Mouse (Mus musculus) liver, postnatal 0 days (tissue): Measurements from ENCODE around the gene Gipr. TPM values are rescaled to one million over a fixed set of nuclear protein-coding genes. Genes with fewer than 3 reads are reported as not detected.

Source experiments
- ATAC-seq: fragments of 200-750 bp; cut with Nextera tagmentation; 2 replicates; pipeline ENCODE4 v1.8.0; 2017; ENCODE audit warnings: mild to moderate bottlenecking, moderate library complexity
- DNase-seq: peaks from one replicate; pipeline ENCODE4 v3.0.0-alpha.2; 2016
- H3K27ac ChIP-seq: fragments of 300-500 bp; sonication (generic); 2 replicates; pipeline ENCODE4 v1.5.1; 2014; ENCODE audit warnings: antibody characterized with exemption, moderate library complexity, mild to moderate bottlenecking, low read depth
- H3K27me3 ChIP-seq: fragments of 300-500 bp; sonication (generic); 2 replicates; pipeline ENCODE4 v1.6.1; 2014; ENCODE audit warnings: low read length, control low read depth, mixed read lengths; ENCODE audit not compliant: insufficient read depth
- H3K36me3 ChIP-seq: fragments of 300-500 bp; sonication (generic); replicated peaks from 2 replicates; pipeline ENCODE4 v1.6.1; 2014; ENCODE audit warnings: mild to moderate bottlenecking, control low read depth, low read length, moderate library complexity, mixed read lengths; ENCODE audit not compliant: insufficient read depth
- H3K4me1 ChIP-seq: fragments of 300-500 bp; sonication (generic); 2 replicates; pipeline ENCODE4 v1.6.1; 2014; ENCODE audit warnings: antibody characterized with exemption, mild to moderate bottlenecking, control low read depth; ENCODE audit not compliant: insufficient read depth
- H3K4me2 ChIP-seq: fragments of 300-500 bp; sonication (generic); 2 replicates; pipeline ENCODE4 v1.6.1; 2014; ENCODE audit warnings: low read depth, mild to moderate bottlenecking, low read length, moderate library complexity, mixed read lengths
- H3K4me3 ChIP-seq: fragments of 300-500 bp; sonication (generic); 2 replicates; pipeline ENCODE4 v1.5.1; 2014; ENCODE audit warnings: low read depth, low read length
- H3K9ac ChIP-seq: fragments of 300-500 bp; sonication (generic); replicated peaks from 2 replicates; pipeline ENCODE4 v1.6.1; 2014; ENCODE audit warnings: mild to moderate bottlenecking, moderate library complexity
- H3K9me3 ChIP-seq: fragments of 300-500 bp; sonication (generic); 2 replicates; pipeline ENCODE4 v1.6.1; 2016; ENCODE audit warnings: mild to moderate bottlenecking, control low read depth, low read length, mixed read lengths
- CTCF ChIP-seq: sonication (generic); IDR thresholded peaks from 2 replicates; pipeline ENCODE4 v1.5.1; 2016; ENCODE audit warnings: antibody characterized with exemption, low read depth
- EP300 ChIP-seq: IDR thresholded peaks from 2 replicates; pipeline ENCODE4 v1.6.1; 2016; ENCODE audit warnings: antibody characterized with exemption, low read depth, mild to moderate bottlenecking
- WGBS: fragments of 180-500 bp; shearing (Covaris S2); extraction: QIAGEN DNeasy Blood & Tissue Kit; methylation state at CpG from one replicate; pipeline ENCODE4 v1.1.7; 2014; ENCODE audit not compliant: insufficient replicate concordance; 5-methylcytosine and 5-hydroxymethylcytosine counted together
- polyA plus RNA-seq: library from polyadenylated mRNA; unstranded; fragments of >200 nt; fragmentation: Nextera tagmentation; extraction: Ambion mirVana; gene quantifications from 2 replicates; pipeline ENCODE4 v1.2.1, GENCODE M21; 2015

The Gipr gene
- polyA plus RNA-seq, 1 experiment from 2014 or later = 0.04 TPM

- 3% methylated on average over 30 of the region's 30 CpGs for WGBS
- H3K36me3 ChIP-seq = no peaks in the 10 kb centered on the region
- H3K4me1 ChIP-seq = peaks cover 18% of the 10 kb centered on the region
- ATAC-seq = peak; percentile 38; the same call in 1 of the 2 replicates
- no peak within 1 kb of the TSS for H3K9ac ChIP-seq
- H3K27ac ChIP-seq = no peak within 1 kb of the TSS
- H3K27me3 ChIP-seq = peaks cover 51% of the 10 kb centered on the region
- TF ChIP-seq EP300 (no peak), CTCF (no peak)
- DNase-seq = peak; percentile 49
- no peak within 1 kb of the TSS for H3K4me3 ChIP-seq
- no peak within 1 kb of the TSS for H3K4me2 ChIP-seq
- no peaks in the 10 kb centered on the region for H3K9me3 ChIP-seq
Observed at GRCm38 (mm10) chr7:19175708-19176515, 10.0 kb upstream of the Gipr start, which contains the start of gene Eml2. Gene Eml2 (plus strand): TSS chr7:19176421.

- no peaks in the 10 kb centered on the region for H3K36me3 ChIP-seq
- no peak overlapping the region for H3K4me3 ChIP-seq
- H3K27me3 ChIP-seq = peaks cover 29% of the 10 kb centered on the region
- H3K27ac ChIP-seq = no peak overlapping the region
- peak overlapping the region; percentile 44 for H3K4me2 ChIP-seq
- no peaks in the 10 kb centered on the region for H3K9me3 ChIP-seq
- DNase-seq (peak; percentile 83), ATAC-seq (peak; percentile 31; the same call in 1 of the 2 replicates)
- TF ChIP-seq EP300 (no peak), CTCF (peak; percentile 81)
- peaks cover 3% of the 10 kb centered on the region; the same call in 1 of the 2 replicates for H3K4me1 ChIP-seq
- no peak overlapping the region for H3K9ac ChIP-seq
- 6% methylated on average over 17 of the region's 17 CpGs for WGBS
Observed at GRCm38 (mm10) chr7:19172874-19173273, 6.9 kb upstream of the Gipr start.

- TF ChIP-seq CTCF (no peak), EP300 (no peak)
- no peak overlapping the region for H3K9ac ChIP-seq
- peaks cover 18% of the 10 kb centered on the region for H3K27me3 ChIP-seq
Observed at GRCm38 (mm10) chr7:19171831-19172230, 5.9 kb upstream of the Gipr start.

GRCm38 (mm10) chr7:19170142-19170541, 4.2 kb upstream of the Gipr start:
- Histone ChIP-seq H3K36me3 (no peaks in the 10 kb centered on the region), H3K4me1 (peaks cover 10% of the 10 kb centered on the region), H3K9me3 (peaks cover 3% of the 10 kb centered on the region; the same call in 1 of the 2 replicates), H3K27me3 (peaks cover 3% of the 10 kb centered on the region; the same call in 1 of the 2 replicates), H3K27ac (no peak overlapping the region), H3K4me2 (no peak overlapping the region), H3K9ac (no peak overlapping the region), H3K4me3 (no peak overlapping the region)
- no peak for TF ChIP-seq CTCF
- TF ChIP-seq EP300 = no peak
- ATAC-seq = no peak
- no peak for DNase-seq
- WGBS = 44% methylated on average over 8 of the region's 8 CpGs

More at GRCm38 (mm10) chr7:19171831-19172230, 5.9 kb upstream of the Gipr start:
- no peak for ATAC-seq
- no peak overlapping the region for H3K27ac ChIP-seq
- H3K9me3 ChIP-seq = peaks cover 3% of the 10 kb centered on the region; the same call in 1 of the 2 replicates
- no peak overlapping the region for H3K4me3 ChIP-seq
- peaks cover 3% of the 10 kb centered on the region; the same call in 1 of the 2 replicates for H3K4me1 ChIP-seq
- H3K36me3 ChIP-seq = no peaks in the 10 kb centered on the region
- no peak for DNase-seq
- WGBS = 26% methylated on average over 8 of the region's 8 CpGs
- no peak overlapping the region for H3K4me2 ChIP-seq

GRCm38 (mm10) chr7:19169506-19169905, 3.6 kb upstream of the Gipr start:
- Histone ChIP-seq H3K4me3 (no peak overlapping the region), H3K36me3 (no peaks in the 10 kb centered on the region), H3K4me1 (peaks cover 16% of the 10 kb centered on the region), H3K4me2 (no peak overlapping the region), H3K27me3 (peaks cover 9% of the 10 kb centered on the region), H3K9me3 (peaks cover 3% of the 10 kb centered on the region; the same call in 1 of the 2 replicates), H3K9ac (no peak overlapping the region), H3K27ac (no peak overlapping the region)
- WGBS = 47% methylated on average over 10 of the region's 10 CpGs
- ATAC-seq (no peak), DNase-seq (no peak)
- TF ChIP-seq EP300 (no peak), CTCF (no peak)

- ATAC-seq = no peak
- TF ChIP-seq EP300 (no peak), CTCF (peak; percentile 49)
- no peak overlapping the region for H3K9ac ChIP-seq
- H3K27ac ChIP-seq = no peak overlapping the region
- H3K36me3 ChIP-seq = no peaks in the 10 kb centered on the region
- H3K4me1 ChIP-seq = peaks cover 15% of the 10 kb centered on the region
- no peak for DNase-seq
- no peak overlapping the region for H3K4me2 ChIP-seq
- whole genome bisulfite sequencing = 77% methylated on average over 3 of the region's 3 CpGs
- no peak overlapping the region for H3K4me3 ChIP-seq
- peaks cover 3% of the 10 kb centered on the region; the same call in 1 of the 2 replicates for H3K9me3 ChIP-seq
- peaks cover 16% of the 10 kb centered on the region for H3K27me3 ChIP-seq
Observed at GRCm38 (mm10) chr7:19166990-19167389, 1.1 kb upstream of the Gipr start.
